Mouse (Mus musculus) MEL (cell line): ENCODE measurements at regions not wholly inside any gene's neighbourhood (a gene's known extent, or its start where the extent isn't known, plus 50 kb on each side); places are given as distances from the start of the nearest gene placed in this dataset.

Source experiments
- DNase-seq: peaks from one replicate; pipeline ENCODE4 v3.0.0; 2011; ENCODE audit warnings: low read depth, low spot score
- H3K27ac ChIP-seq: 2 replicates; pipeline ENCODE4 v1.5.1; 2012; ENCODE audit warnings: low read depth, mild to moderate bottlenecking, control low read depth, low read length, moderate library complexity; ENCODE audit not compliant: control insufficient read depth
- H3K27me3 ChIP-seq, 2 experiments: fragments of 150-350 bp in 1 of 2; sonication (generic) in 1 of 2; 2 replicates each; pipeline ENCODE4 v1.6.1; 2012; ENCODE audit warnings: low read length in 2 of 2, mild to moderate bottlenecking in 2 of 2, improper control_type of control experiment in 1 of 2, moderate library complexity in 1 of 2; ENCODE audit not compliant: insufficient read depth in 2 of 2, control insufficient read depth in 1 of 2
- H3K36me3 ChIP-seq, 2 experiments: 2 replicates each; pipeline ENCODE4 v1.6.1; 2012 to 2014; ENCODE audit warnings: low read length in 2 of 2, improper control_type of control experiment in 1 of 2, inconsistent platforms in 1 of 2, mild to moderate bottlenecking in 1 of 2; ENCODE audit not compliant: insufficient read depth in 2 of 2, control insufficient read depth in 1 of 2
- H3K4me1 ChIP-seq, 2 experiments: fragments of 150-350 bp in 1 of 2; sonication (generic) in 1 of 2; 2 replicates each; pipeline ENCODE4 v1.6.1; 2012; ENCODE audit warnings: low read length in 2 of 2, improper control_type of control experiment in 1 of 2, mild to moderate bottlenecking in 1 of 2; ENCODE audit not compliant: insufficient read depth in 2 of 2, control insufficient read depth in 1 of 2
- H3K4me3 ChIP-seq, 2 experiments: fragments of 150-350 bp in 1 of 2; sonication (generic) in 1 of 2; 2 replicates each; pipeline ENCODE4 v1.5.1; 2012; ENCODE audit warnings: low read depth in 2 of 2, low read length in 2 of 2, mild to moderate bottlenecking in 2 of 2, moderate library complexity in 2 of 2, control low read depth in 1 of 2, improper control_type of control experiment in 1 of 2; ENCODE audit not compliant: control insufficient read depth in 1 of 2, insufficient read depth in 1 of 2
- H3K79me2 ChIP-seq: 2 replicates; pipeline ENCODE4 v1.6.1; 2012; ENCODE audit warnings: mild to moderate bottlenecking, low read length, moderate library complexity; ENCODE audit not compliant: control insufficient read depth, poor library complexity, insufficient read depth
- H3K9ac ChIP-seq: 2 replicates; pipeline ENCODE4 v1.6.1; 2012; ENCODE audit warnings: low read depth, mild to moderate bottlenecking, control low read depth, low read length, moderate library complexity; ENCODE audit not compliant: control insufficient read depth, poor library complexity, severe bottlenecking
- H3K9me3 ChIP-seq: fragments of 150-350 bp; sonication (generic); replicated peaks from 2 replicates; pipeline ENCODE4 v1.6.1; 2012; ENCODE audit warnings: mild to moderate bottlenecking, low read length, improper control_type of control experiment, moderate library complexity; ENCODE audit not compliant: insufficient read depth
- BHLHE40 ChIP-seq: IDR thresholded peaks from 2 replicates; pipeline ENCODE4 v1.6.1; 2012; ENCODE audit warnings: low read depth, mild to moderate bottlenecking, inconsistent platforms, low read length, improper control_type of control experiment, borderline replicate concordance
- CHD1 ChIP-seq: IDR thresholded peaks from 2 replicates; pipeline ENCODE4 v1.6.1; 2012; ENCODE audit warnings: low read depth, mild to moderate bottlenecking, inconsistent platforms, low read length, improper control_type of control experiment
- GABPA ChIP-seq: IDR thresholded peaks from 2 replicates; pipeline ENCODE4 v1.6.1; 2012; ENCODE audit warnings: low read depth, mild to moderate bottlenecking, inconsistent platforms, low read length, improper control_type of control experiment, moderate library complexity
- GATA1 ChIP-seq: IDR thresholded peaks from 2 replicates; pipeline ENCODE4 v1.6.1; 2011; ENCODE audit warnings: low read depth, low read length, improper control_type of control experiment
- HCFC1 ChIP-seq: IDR thresholded peaks from 2 replicates; pipeline ENCODE4 v1.6.1; 2012; ENCODE audit warnings: low read depth, mild to moderate bottlenecking, inconsistent platforms, low read length, improper control_type of control experiment, moderate library complexity
- JUND ChIP-seq: IDR thresholded peaks from 2 replicates; pipeline ENCODE4 v1.6.1; 2011; ENCODE audit warnings: low read depth, mild to moderate bottlenecking, improper control_type of control experiment, low read length
- KAT2A ChIP-seq: conservative IDR thresholded peaks from 2 replicates; pipeline ENCODE4 v1.6.1; 2012; ENCODE audit warnings: low read depth, low read length, improper control_type of control experiment, inconsistent platforms
- MAFK ChIP-seq: IDR thresholded peaks from 2 replicates; pipeline ENCODE4 v1.6.1; 2011; ENCODE audit warnings: low read depth, mild to moderate bottlenecking, low read length, improper control_type of control experiment, borderline replicate concordance
- MAX ChIP-seq: IDR thresholded peaks from 2 replicates; pipeline ENCODE4 v1.6.1; 2011; ENCODE audit warnings: low read length, improper control_type of control experiment
- MEF2A ChIP-seq: IDR thresholded peaks from 2 replicates; pipeline ENCODE4 v1.6.1; 2014; ENCODE audit warnings: low read depth, mild to moderate bottlenecking, inconsistent platforms, low read length, improper control_type of control experiment; ENCODE audit not compliant: poor library complexity, insufficient replicate concordance, severe bottlenecking; ENCODE audit errors: extremely low read depth
- MXI1 ChIP-seq: IDR thresholded peaks from 2 replicates; pipeline ENCODE4 v1.6.1; 2011; ENCODE audit warnings: mild to moderate bottlenecking, low read depth, low read length, improper control_type of control experiment
- MYB ChIP-seq: IDR thresholded peaks from 2 replicates; pipeline ENCODE4 v1.6.1; 2011; ENCODE audit warnings: mild to moderate bottlenecking, low read depth, low read length, improper control_type of control experiment
- MYC ChIP-seq: IDR thresholded peaks from 2 replicates; pipeline ENCODE4 v1.6.1; 2011; ENCODE audit warnings: low read depth, mild to moderate bottlenecking, low read length, improper control_type of control experiment, moderate library complexity
- NRF1 ChIP-seq: IDR thresholded peaks from 2 replicates; pipeline ENCODE4 v1.6.1; 2014; ENCODE audit warnings: low read depth, mild to moderate bottlenecking, inconsistent platforms, low read length, improper control_type of control experiment, moderate library complexity; ENCODE audit not compliant: poor library complexity, insufficient read depth, severe bottlenecking
- POLR2AphosphoS2 ChIP-seq: IDR thresholded peaks from 2 replicates; pipeline ENCODE4 v1.6.1; 2011; ENCODE audit warnings: low read length, improper control_type of control experiment
- POLR2AphosphoS5 ChIP-seq: IDR thresholded peaks from 2 replicates; pipeline ENCODE4 v1.6.1; 2012; ENCODE audit warnings: low read depth, borderline replicate concordance, mild to moderate bottlenecking, inconsistent platforms, low read length, moderate library complexity, mixed read lengths
- RAD21 ChIP-seq: IDR thresholded peaks from 2 replicates; pipeline ENCODE4 v1.6.1; 2011; ENCODE audit warnings: mild to moderate bottlenecking, low read depth, low read length, improper control_type of control experiment
- SIN3A ChIP-seq: IDR thresholded peaks from 2 replicates; pipeline ENCODE4 v1.6.1; 2012; ENCODE audit warnings: low read length, improper control_type of control experiment, inconsistent platforms
- TAL1 ChIP-seq: IDR thresholded peaks from 2 replicates; pipeline ENCODE4 v1.6.1; 2012; ENCODE audit warnings: mild to moderate bottlenecking, inconsistent platforms, low read length, moderate library complexity, mixed read lengths
- ZNF384 ChIP-seq: IDR thresholded peaks from 2 replicates; pipeline ENCODE4 v1.6.1; 2012; ENCODE audit warnings: low read depth, mild to moderate bottlenecking, inconsistent platforms, low read length, improper control_type of control experiment

GRCm38 (mm10) chr4:89518027-89518426, 161.2 kb upstream of the Dmrta1 start (continued):
- peak; percentile 70 for TF ChIP-seq TAL1

DNA sequence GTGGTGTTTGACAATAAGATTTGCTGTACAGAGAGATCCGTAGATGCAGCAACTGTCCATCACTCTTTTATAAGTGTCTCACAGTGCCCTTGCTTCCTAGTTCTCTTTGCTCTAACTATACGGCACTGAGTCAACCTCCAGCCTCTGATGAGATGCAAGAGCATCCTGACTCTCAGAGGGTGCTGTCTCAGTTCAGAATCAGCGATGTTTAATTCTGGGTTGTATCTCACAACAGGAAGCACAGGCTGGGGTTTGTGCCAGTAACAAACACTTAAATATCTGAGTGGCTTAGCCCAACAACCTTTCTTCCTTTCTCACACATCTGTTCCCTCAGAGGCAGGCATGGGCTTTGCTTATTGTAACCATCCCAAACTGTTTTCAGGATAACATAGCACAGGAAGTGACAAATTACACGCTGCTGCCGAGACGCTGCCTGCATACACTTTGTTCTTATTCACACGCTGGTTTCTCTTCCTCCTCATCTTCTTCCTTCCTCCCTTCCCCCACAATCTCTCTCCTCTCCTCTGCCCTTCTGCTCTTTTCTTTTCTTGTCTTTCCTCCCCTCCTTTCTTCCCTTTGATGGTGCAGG, 163.3 kb upstream of the Dmrta1 start:
- Histone ChIP-seq H3K9ac (no peak overlapping the region), H3K27me3 (no peaks in the 10 kb centered on the region), H3K4me3 (no peak overlapping the region), H3K9me3 (no peaks in the 10 kb centered on the region), H3K4me1 (peaks cover 3 to 12% of the 10 kb centered on the region in 2 experiments; a peak in 3 of 4 replicates), H3K36me3 (peaks cover 0 to 12% of the 10 kb centered on the region in 2 experiments; a peak in 2 of 4 replicates)
- DNase-seq, result no peak
- TF ChIP-seq POLR2AphosphoS2, result no peak
- TF ChIP-seq, all 39 proteins: peak for 0
- Histone ChIP-seq H3K27ac (no peak overlapping the region), H3K79me2 (no peaks in the 10 kb centered on the region)

DNA sequence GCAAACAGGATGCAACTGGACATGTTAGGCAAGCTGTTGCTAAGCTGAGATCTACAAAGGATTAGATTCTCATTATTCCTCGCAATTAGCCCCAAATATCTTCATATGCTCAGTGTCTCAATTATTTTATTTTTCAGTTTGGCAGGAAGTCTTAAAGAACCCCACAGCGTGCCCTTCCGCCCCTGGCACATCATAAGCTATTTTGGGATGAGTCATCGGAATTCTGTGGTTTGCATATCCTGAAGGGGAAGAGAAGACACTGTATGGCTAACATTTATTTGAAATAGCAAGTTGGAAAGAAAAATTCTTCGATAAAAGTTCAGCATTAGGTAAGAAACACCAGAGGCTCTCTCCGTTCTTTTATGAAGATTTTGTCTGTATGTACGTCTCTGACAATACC, 164.3 kb upstream of the Dmrta1 start:
- Histone ChIP-seq H3K4me1 (peaks cover 3 to 14% of the 10 kb centered on the region in 2 experiments), H3K9ac (no peak overlapping the region), H3K9me3 (no peaks in the 10 kb centered on the region), H3K79me2 (no peaks in the 10 kb centered on the region), H3K36me3 (peaks cover 0 to 15% of the 10 kb centered on the region in 2 experiments; a peak in 2 of 4 replicates), H3K27me3 (no peaks in the 10 kb centered on the region), H3K4me3 (no peak overlapping the region), H3K27ac (no peak overlapping the region)
- TF ChIP-seq MAFK (no peak), JUND (no peak), KAT2A (no peak), MYB (no peak), MEF2A (no peak), NRF1 (no peak), MAX (no peak), MYC (no peak), RAD21 (no peak), HCFC1 (no peak)
- no peak for DNase-seq

GRCm38 (mm10) chr4:89510593-89510992, 168.6 kb upstream of the Dmrta1 start:
- no peaks in the 10 kb centered on the region for H3K27me3 ChIP-seq
- peak overlapping the region; percentile 90 for H3K27ac ChIP-seq
- TF ChIP-seq SIN3A, result no peak
- peak; percentile 75; the same call in 1 of the 2 replicates for TF ChIP-seq CHD1
- no peak for TF ChIP-seq NRF1
- 0 out of 2 replicates have a peak, but pooled peaks have one; percentile 11 for TF ChIP-seq MXI1
- no peak for TF ChIP-seq MYB
- TF ChIP-seq TAL1, result no peak
- TF ChIP-seq POLR2AphosphoS5, result no peak
- no peak for TF ChIP-seq POLR2AphosphoS2
- TF ChIP-seq GATA1, result no peak
- no peak for TF ChIP-seq GABPA
- TF ChIP-seq BHLHE40, result no peak
- peak; percentile 60 for TF ChIP-seq ZNF384
- H3K4me1 ChIP-seq, result peaks cover 6 to 21% of the 10 kb centered on the region in 2 experiments
- H3K79me2 ChIP-seq, result no peaks in the 10 kb centered on the region
- peak overlapping the region; percentile 69 for H3K9ac ChIP-seq
- peaks cover 0 to 24% of the 10 kb centered on the region in 2 experiments; a peak in 2 of 4 replicates for H3K36me3 ChIP-seq
- no peaks in the 10 kb centered on the region for H3K9me3 ChIP-seq
- peak overlapping the region; percentile 47 to 55 for H3K4me3 ChIP-seq
- DNase-seq, result no peak
